Mouse (Mus musculus) limb, embryonic 12.5 days (tissue): Measurements from ENCODE around the gene Exoc4. TPM values are rescaled to one million over a fixed set of nuclear protein-coding genes. Genes with fewer than 3 reads are reported as not detected.

ENCODE experiments used
- ATAC-seq: fragments of 200-750 bp; cut with Nextera tagmentation; 2 replicates; pipeline ENCODE4 v1.8.0; 2017; ENCODE audit warnings: low read depth, moderate TSS enrichment; ENCODE audit not compliant: insufficient number of reproducible peaks, insufficient read depth, low FRiP score, low TSS enrichment
- H3K27ac ChIP-seq: fragments of 300-500 bp; sonication (generic); 2 replicates; pipeline ENCODE4 v1.5.1; 2016; ENCODE audit warnings: mild to moderate bottlenecking, moderate library complexity
- H3K27me3 ChIP-seq: fragments of 300-500 bp; sonication (generic); 2 replicates; pipeline ENCODE4 v1.6.1; 2016; ENCODE audit warnings: mild to moderate bottlenecking, moderate library complexity
- H3K36me3 ChIP-seq: fragments of 300-500 bp; sonication (generic); 2 replicates; pipeline ENCODE4 v1.6.1; 2016; ENCODE audit warnings: mild to moderate bottlenecking, moderate library complexity
- H3K4me1 ChIP-seq: fragments of 300-500 bp; sonication (generic); replicated peaks from 2 replicates; pipeline ENCODE4 v1.6.1; 2016
- H3K4me2 ChIP-seq: fragments of 300-500 bp; sonication (generic); 2 replicates; pipeline ENCODE4 v1.6.1; 2016; ENCODE audit warnings: mild to moderate bottlenecking, moderate library complexity
- H3K4me3 ChIP-seq: fragments of 300-500 bp; sonication (generic); replicated peaks from 2 replicates; pipeline ENCODE4 v1.5.1; 2016; ENCODE audit warnings: mild to moderate bottlenecking
- H3K9ac ChIP-seq: fragments of 300-500 bp; sonication (generic); replicated peaks from 2 replicates; pipeline ENCODE4 v1.6.1; 2016; ENCODE audit warnings: mild to moderate bottlenecking, moderate library complexity
- H3K9me3 ChIP-seq: fragments of 300-500 bp; sonication (generic); 2 replicates; pipeline ENCODE4 v1.6.1; 2016; ENCODE audit warnings: mild to moderate bottlenecking, moderate library complexity
- whole genome bisulfite sequencing: fragments of 180-500 bp; shearing (Covaris S2); methylation state at CpG from one replicate; pipeline ENCODE4 v1.1.7; 2016; 5-methylcytosine and 5-hydroxymethylcytosine counted together
- polyA plus RNA-seq: library from polyadenylated mRNA; unstranded; fragments of >200 nt; fragmentation: Nextera tagmentation; extraction: Ambion mirVana; gene quantifications from 2 replicates; pipeline ENCODE4 v1.2.1, GENCODE M21; 2016

Gene Exoc4
- polyA plus RNA-seq, 1 experiment from 2014 or later, result 39.2 TPM

GRCm38 (mm10) chr6:33261606-33262005, 12.7 kb downstream of the Exoc4 start:
- Histone ChIP-seq H3K4me2 (no peak overlapping the region), H3K9me3 (no peaks in the 10 kb centered on the region), H3K27me3 (no peaks in the 10 kb centered on the region), H3K4me3 (no peak overlapping the region), H3K36me3 (peaks cover 3% of the 10 kb centered on the region; the same call in 1 of the 2 replicates), H3K9ac (no peak overlapping the region), H3K27ac (no peak overlapping the region), H3K4me1 (peaks cover 22% of the 10 kb centered on the region)
- ATAC-seq, result no peak
- 26% methylated on average over 3 of the region's 3 CpGs for WGBS

GRCm38 (mm10) chr6:33263950-33264349, 15.1 kb downstream of the Exoc4 start:
- Histone ChIP-seq H3K36me3 (peaks cover 17% of the 10 kb centered on the region; the same call in 1 of the 2 replicates), H3K27ac (no peak overlapping the region), H3K9me3 (no peaks in the 10 kb centered on the region), H3K4me3 (no peak overlapping the region), H3K27me3 (no peaks in the 10 kb centered on the region), H3K4me1 (peaks cover 22% of the 10 kb centered on the region), H3K4me2 (no peak overlapping the region), H3K9ac (no peak overlapping the region)
- no peak for ATAC-seq
- WGBS, result 70% methylated on average over 5 of the region's 5 CpGs

GRCm38 (mm10) chr6:33264388-33264787, 15.5 kb downstream of the Exoc4 start:
- ATAC-seq, result no peak
- H3K9me3 ChIP-seq, result no peaks in the 10 kb centered on the region
- no peak overlapping the region for H3K9ac ChIP-seq
- peaks cover 17% of the 10 kb centered on the region; the same call in 1 of the 2 replicates for H3K36me3 ChIP-seq
- no peak overlapping the region for H3K4me3 ChIP-seq
- no peaks in the 10 kb centered on the region for H3K27me3 ChIP-seq
- H3K27ac ChIP-seq, result no peak overlapping the region
- H3K4me1 ChIP-seq, result peaks cover 22% of the 10 kb centered on the region
- H3K4me2 ChIP-seq, result no peak overlapping the region
- 68% methylated on average over 2 of the region's 2 CpGs for WGBS

GRCm38 (mm10) chr6:33267571-33267970, 18.7 kb downstream of the Exoc4 start:
- Histone ChIP-seq H3K9ac (no peak overlapping the region), H3K4me1 (peaks cover under 1% of the 10 kb centered on the region), H3K9me3 (no peaks in the 10 kb centered on the region), H3K27ac (no peak overlapping the region), H3K4me2 (no peak overlapping the region), H3K4me3 (no peak overlapping the region), H3K27me3 (no peaks in the 10 kb centered on the region), H3K36me3 (peaks cover 25% of the 10 kb centered on the region; the same call in 1 of the 2 replicates)
- no peak for ATAC-seq
- WGBS, result 80% methylated on average over 6 of the region's 6 CpGs

GRCm38 (mm10) chr6:33283523-33283922, 34.6 kb downstream of the Exoc4 start:
- H3K4me3 ChIP-seq, result no peak overlapping the region
- no peaks in the 10 kb centered on the region for H3K36me3 ChIP-seq
- no peaks in the 10 kb centered on the region for H3K9me3 ChIP-seq
- no peak overlapping the region for H3K4me2 ChIP-seq
- 55% methylated on average over 3 of the region's 3 CpGs for WGBS
- ATAC-seq, result no peak
- H3K4me1 ChIP-seq, result 0 out of 2 replicates have a peak, but pooled peaks cover 9% of the 10 kb centered on the region
- H3K27ac ChIP-seq, result no peak overlapping the region
- no peak overlapping the region for H3K9ac ChIP-seq
- H3K27me3 ChIP-seq, result no peaks in the 10 kb centered on the region

- Histone ChIP-seq H3K4me1 (0 out of 2 replicates have a peak, but pooled peaks cover 9% of the 10 kb centered on the region), H3K27ac (no peak overlapping the region), H3K4me2 (no peak overlapping the region), H3K9me3 (no peaks in the 10 kb centered on the region), H3K36me3 (no peaks in the 10 kb centered on the region), H3K27me3 (no peaks in the 10 kb centered on the region), H3K9ac (no peak overlapping the region), H3K4me3 (no peak overlapping the region)
- 69% methylated on average over 4 of the region's 4 CpGs for WGBS
- ATAC-seq, result no peak
These were observed 35.1 kb downstream of the Exoc4 start for GRCm38 (mm10) chr6:33283936-33284335.

GRCm38 (mm10) chr6:33286376-33286775, 37.5 kb downstream of the Exoc4 start:
- no peaks in the 10 kb centered on the region for H3K9me3 ChIP-seq
- no peak overlapping the region for H3K27ac ChIP-seq
- H3K9ac ChIP-seq, result no peak overlapping the region
- WGBS, result 87% methylated on average over 6 of the region's 6 CpGs
- 0 out of 2 replicates have a peak, but pooled peaks cover 4% of the 10 kb centered on the region for H3K4me1 ChIP-seq
- no peak overlapping the region for H3K4me2 ChIP-seq
- no peaks in the 10 kb centered on the region for H3K27me3 ChIP-seq
- H3K36me3 ChIP-seq, result no peaks in the 10 kb centered on the region
- no peak for ATAC-seq
- no peak overlapping the region for H3K4me3 ChIP-seq

GRCm38 (mm10) chr6:33294626-33295025, 45.7 kb downstream of the Exoc4 start:
- no peak overlapping the region for H3K27ac ChIP-seq
- H3K36me3 ChIP-seq, result peaks cover 7% of the 10 kb centered on the region; the same call in 1 of the 2 replicates
- peak; percentile 52; the same call in 1 of the 2 replicates for ATAC-seq
- no peak overlapping the region for H3K4me3 ChIP-seq
- no peaks in the 10 kb centered on the region for H3K9me3 ChIP-seq
- H3K4me1 ChIP-seq, result 0 out of 2 replicates have a peak, but pooled peaks cover 3% of the 10 kb centered on the region
- H3K27me3 ChIP-seq, result no peaks in the 10 kb centered on the region
- H3K9ac ChIP-seq, result no peak overlapping the region
- no peak overlapping the region for H3K4me2 ChIP-seq
- WGBS, result 40% methylated on average over 2 of the region's 2 CpGs

- Histone ChIP-seq H3K27me3 (no peaks in the 10 kb centered on the region), H3K9me3 (no peaks in the 10 kb centered on the region), H3K4me2 (no peak overlapping the region), H3K4me3 (no peak overlapping the region), H3K9ac (no peak overlapping the region), H3K27ac (no peak overlapping the region), H3K4me1 (0 out of 2 replicates have a peak, but pooled peaks cover 3% of the 10 kb centered on the region), H3K36me3 (peaks cover 7% of the 10 kb centered on the region; the same call in 1 of the 2 replicates)
- no peak for ATAC-seq
- WGBS, result 93% methylated on average over 3 of the region's 3 CpGs
These were observed 48.7 kb downstream of the Exoc4 start for GRCm38 (mm10) chr6:33297566-33297965.

- Histone ChIP-seq H3K9ac (no peak overlapping the region), H3K9me3 (no peaks in the 10 kb centered on the region), H3K4me1 (0 out of 2 replicates have a peak, but pooled peaks cover 3% of the 10 kb centered on the region), H3K27me3 (no peaks in the 10 kb centered on the region), H3K27ac (no peak overlapping the region), H3K4me2 (no peak overlapping the region), H3K36me3 (peaks cover 7% of the 10 kb centered on the region; the same call in 1 of the 2 replicates), H3K4me3 (no peak overlapping the region)
- 81% methylated on average over 1 of the region's 1 CpGs for WGBS
- no peak for ATAC-seq
These were observed 49.9 kb downstream of the Exoc4 start for GRCm38 (mm10) chr6:33298768-33299167.

GRCm38 (mm10) chr6:33305996-33306395, 57.1 kb downstream of the Exoc4 start:
- 71% methylated on average over 1 of the region's 1 CpGs for WGBS
- no peak for ATAC-seq
- no peaks in the 10 kb centered on the region for H3K27me3 ChIP-seq

GRCm38 (mm10) chr6:33308646-33309045, 59.8 kb downstream of the Exoc4 start:
- Histone ChIP-seq H3K27me3 (no peaks in the 10 kb centered on the region), H3K4me3 (no peak overlapping the region), H3K9ac (no peak overlapping the region), H3K36me3 (0 out of 2 replicates have a peak, but pooled peaks cover 3% of the 10 kb centered on the region), H3K4me2 (no peak overlapping the region), H3K9me3 (no peaks in the 10 kb centered on the region), H3K27ac (no peak overlapping the region), H3K4me1 (no peaks in the 10 kb centered on the region; the same call in 1 of the 2 replicates)
- ATAC-seq, result no peak
- 79% methylated on average over 2 of the region's 2 CpGs for WGBS

More at GRCm38 (mm10) chr6:33305996-33306395, 57.1 kb downstream of the Exoc4 start:
- Histone ChIP-seq H3K9me3 (no peaks in the 10 kb centered on the region), H3K9ac (no peak overlapping the region), H3K27ac (no peak overlapping the region), H3K36me3 (0 out of 2 replicates have a peak, but pooled peaks cover 3% of the 10 kb centered on the region), H3K4me3 (no peak overlapping the region), H3K4me2 (no peak overlapping the region), H3K4me1 (no peaks in the 10 kb centered on the region; the same call in 1 of the 2 replicates)
